Comparison of ENCODE assay signal across 21 mouse cellular contexts in the genomic region with DNA sequence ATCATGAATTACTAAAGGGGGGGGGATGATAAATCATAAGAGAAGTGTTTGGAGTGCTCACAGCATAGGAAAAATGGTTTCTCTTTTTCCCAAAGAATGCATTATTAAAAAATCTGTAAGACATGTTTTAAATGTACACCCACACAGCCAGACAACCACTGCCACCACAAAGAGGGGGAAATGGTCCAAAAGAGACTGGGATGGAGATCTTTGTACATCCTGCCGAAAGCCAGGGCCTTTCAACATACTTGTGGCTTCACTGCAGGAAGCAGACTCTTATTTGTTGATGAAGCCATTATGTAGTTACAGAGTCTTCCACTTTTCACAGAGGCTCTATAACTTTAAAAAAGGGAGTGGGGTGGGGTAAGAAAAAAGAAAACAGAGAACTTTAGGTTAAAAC.
"Had no signal": no experiment of that assay in that cellular context is flagged by ENCODE, and none has a peak within 500 bp of the region (broad histone marks: within the 10 kb centered on the region; RNA-seq: fewer than 3 reads in every experiment).

No protein-coding gene starts in this region.

- H3K36me3 ChIP-seq: limb, embryonic 10.5 days; limb, embryonic 13.5 days; liver, embryonic 12.5 days; liver, embryonic 15.5 days; neural tube, embryonic 12.5 days; neural tube, embryonic 15.5 days; stomach, embryonic 15.5 days had no signal

- H3K9ac ChIP-seq: limb, embryonic 13.5 days; liver, embryonic 12.5 days; liver, embryonic 15.5 days; neural tube, embryonic 12.5 days; neural tube, embryonic 15.5 days; stomach, embryonic 15.5 days had no signal

- H3K4me3 ChIP-seq: left cerebral cortex, adult 2 months; limb, embryonic 10.5 days; limb, embryonic 13.5 days; liver, embryonic 12.5 days; liver, embryonic 15.5 days; neural tube, embryonic 12.5 days; neural tube, embryonic 15.5 days; stomach, embryonic 15.5 days had no signal

- DNase-seq: kidney, adult 18-20 months; kidney, adult 9 months; kidney, postnatal 14 days; layer of hippocampus, postnatal 36 days; liver; lung, adult 2 months; lung, postnatal 14 days; lung, postnatal 4 days; right cerebral cortex, adult 18-20 months; right cerebral cortex, postnatal 14 days; right cerebral cortex, postnatal 4 days; thymus, postnatal 36 days had no signal

- H3K9me3 ChIP-seq: limb, embryonic 10.5 days; limb, embryonic 13.5 days; liver, embryonic 12.5 days; liver, embryonic 15.5 days; neural tube, embryonic 12.5 days; neural tube, embryonic 15.5 days; stomach, embryonic 15.5 days had no signal

- H3K4me2 ChIP-seq: limb, embryonic 13.5 days; liver, embryonic 12.5 days; liver, embryonic 15.5 days; midbrain, embryonic 11.5 days; neural tube, embryonic 12.5 days; neural tube, embryonic 15.5 days; stomach, embryonic 15.5 days had no signal

- H3K27me3 ChIP-seq: limb, embryonic 13.5 days; liver, embryonic 12.5 days; liver, embryonic 15.5 days; neural tube, embryonic 12.5 days; neural tube, embryonic 15.5 days; stomach, embryonic 15.5 days had no signal

- H3K27ac ChIP-seq: left cerebral cortex, adult 2 months; limb, embryonic 10.5 days; limb, embryonic 13.5 days; liver, embryonic 12.5 days; liver, embryonic 15.5 days; neural tube, embryonic 12.5 days; neural tube, embryonic 15.5 days; stomach, embryonic 15.5 days had no signal

- H3K4me1 ChIP-seq: limb, embryonic 13.5 days; liver, embryonic 12.5 days; liver, embryonic 15.5 days; neural tube, embryonic 12.5 days; neural tube, embryonic 15.5 days; stomach, embryonic 15.5 days had no signal

- ATAC-seq: liver, embryonic 12.5 days had no signal
